Mouse (Mus musculus) left cerebral cortex, postnatal 10 days (tissue): Measurements from ENCODE around the gene Loxl3. TPM values are rescaled to one million over a fixed set of nuclear protein-coding genes. Genes with fewer than 3 reads are reported as not detected.

ENCODE experiments used
- DNase-seq, 2 experiments: peaks; one replicate each; pipeline ENCODE4 v3.0.0; 2021 to 2022; ENCODE audit warnings: low spot score in 2 of 2, mixed read lengths in 1 of 2; ENCODE audit errors: extremely low spot score in 1 of 2
- intact Hi-C: fragments of 180-260 bp; cut with DNase I; formaldehyde crosslinking; loops from one replicate; pipeline ENCODE4 v1.15.1; 2025
- total RNA-seq, 2 experiments: library from RNA; stranded (reverse); gene quantifications; 2 replicates each; pipeline ENCODE4 v1.2.3; 2021

Loxl3 gene
- total RNA-seq, 2 experiments from 2014 or later = 1.8 to 4.0 TPM

- no peak for DNase-seq
- intact Hi-C loops = no loop called here
These were observed 36.6 kb downstream of the Loxl3 start for GRCm38 (mm10) chr6:83070311-83071219.

GRCm38 (mm10) chr6:83071220-83071619 lies 37.2 kb downstream of the Loxl3 start:
- peak in 1 of 2 experiments; percentile 54 for DNase-seq
- intact Hi-C loops = no loop called here

GRCm38 (mm10) chr6:83074979-83075378 lies 41.0 kb downstream of the Loxl3 start:
- intact Hi-C loops = no loop called here
- no peak for DNase-seq

GRCm38 (mm10) chr6:83077630-83078323 lies 43.8 kb downstream of the Loxl3 start, which contains the start of gene Pcgf1:
Gene Pcgf1 (plus strand): TSS chr6:83077869.
- intact Hi-C loops = loop anchor here (2.0 kb wide), 1 partner anchor 81 kb away; no protein-coding TSS in a partner anchor
- no peak for DNase-seq

- intact Hi-C loops = loop anchor here (2.0 kb wide), 1 partner anchor 82 kb away; no protein-coding TSS in a partner anchor
- peak; percentile 97 to 99 for DNase-seq
These were observed 44.4 kb downstream of the Loxl3 start for GRCm38 (mm10) chr6:83078324-83078858.

- intact Hi-C loops = no loop called here
These were observed 46.2 kb downstream of the Loxl3 start for GRCm38 (mm10) chr6:83080210-83080609.

GRCm38 (mm10) chr6:83083497-83083896 lies 49.5 kb downstream of the Loxl3 start:
- no peak for DNase-seq

More at GRCm38 (mm10) chr6:83080210-83080609, 46.2 kb downstream of the Loxl3 start:
- DNase-seq = no peak

GRCm38 (mm10) chr6:83084477-83084876 lies 50.5 kb downstream of the Loxl3 start:
- no peak for DNase-seq
- intact Hi-C loops = no loop called here

More at GRCm38 (mm10) chr6:83083497-83083896, 49.5 kb downstream of the Loxl3 start:
- intact Hi-C loops = no loop called here

- no peak for DNase-seq
- intact Hi-C loops = no loop called here
These were observed 52.4 kb downstream of the Loxl3 start, which contains the start of gene Lbx2 for GRCm38 (mm10) chr6:83086121-83087035. Gene Lbx2 (plus strand): TSS chr6:83086367.

GRCm38 (mm10) chr6:83087205-83087925 lies 53.4 kb downstream of the Loxl3 start:
- intact Hi-C loops = no loop called here

GRCm38 (mm10) chr6:83087926-83088260 lies 53.9 kb downstream of the Loxl3 start:
- DNase-seq = no peak
- intact Hi-C loops = no loop called here

More at GRCm38 (mm10) chr6:83087205-83087925, 53.4 kb downstream of the Loxl3 start:
- DNase-seq = peak in 1 of 2 experiments; percentile 40

GRCm38 (mm10) chr6:83092416-83093127 lies 58.6 kb downstream of the Loxl3 start:
- intact Hi-C loops = no loop called here
- DNase-seq = no peak

- intact Hi-C loops = no loop called here
- DNase-seq = no peak
These were observed 62.0 kb downstream of the Loxl3 start for GRCm38 (mm10) chr6:83095968-83096367.

- intact Hi-C loops = no loop called here
- no peak for DNase-seq
These were observed 64.4 kb downstream of the Loxl3 start for GRCm38 (mm10) chr6:83098411-83098810.

- DNase-seq = peak; percentile 90
- intact Hi-C loops = loop anchor here (2.0 kb wide), 1 partner anchor 105 kb away; no protein-coding TSS in a partner anchor
These were observed 67.3 kb downstream of the Loxl3 start, which contains the start of the genes Ccdc142 and Gm42688 for GRCm38 (mm10) chr6:83101316-83101687. Gene Ccdc142 (plus strand): TSS chr6:83101601. Gene Gm42688 (plus strand): TSS chr6:83101617.

- intact Hi-C loops = loop anchor here (2.0 kb wide), 1 partner anchor 105 kb away; no protein-coding TSS in a partner anchor
- DNase-seq = peak in 1 of 2 experiments; percentile 84
These were observed 67.9 kb downstream of the Loxl3 start for GRCm38 (mm10) chr6:83101688-83102556.
